Mouse (Mus musculus) large intestine, adult 2 months (tissue): ENCODE results near the gene Lmln. TPM values are rescaled to one million over a fixed set of nuclear protein-coding genes. Genes with fewer than 3 reads are reported as not detected.
"Not testable (repeated sequence)": the region's sequence is repeated elsewhere in the genome, so short reads cannot be mapped to it uniquely, and the experiment has no call there.

Experiments used
- DNase-seq: peaks from one replicate; pipeline ENCODE4 v3.0.0-alpha.2; 2012; ENCODE audit warnings: low read depth, low spot score
- WGBS: fragments of 180-500 bp; shearing (Covaris S2); methylation state at CpG from one replicate; pipeline ENCODE4 v1.1.7; 2018; 5-methylcytosine and 5-hydroxymethylcytosine counted together
- polyA plus RNA-seq: library from polyadenylated mRNA; depleted of rRNA; stranded (reverse); fragments of >200 nt; gene quantifications from 2 replicates; pipeline ENCODE4 v1.2.3, GENCODE M21; 2012; rRNA removed

Lmln gene
- polyA plus RNA-seq, 1 experiment: 1.0 TPM

DNA sequence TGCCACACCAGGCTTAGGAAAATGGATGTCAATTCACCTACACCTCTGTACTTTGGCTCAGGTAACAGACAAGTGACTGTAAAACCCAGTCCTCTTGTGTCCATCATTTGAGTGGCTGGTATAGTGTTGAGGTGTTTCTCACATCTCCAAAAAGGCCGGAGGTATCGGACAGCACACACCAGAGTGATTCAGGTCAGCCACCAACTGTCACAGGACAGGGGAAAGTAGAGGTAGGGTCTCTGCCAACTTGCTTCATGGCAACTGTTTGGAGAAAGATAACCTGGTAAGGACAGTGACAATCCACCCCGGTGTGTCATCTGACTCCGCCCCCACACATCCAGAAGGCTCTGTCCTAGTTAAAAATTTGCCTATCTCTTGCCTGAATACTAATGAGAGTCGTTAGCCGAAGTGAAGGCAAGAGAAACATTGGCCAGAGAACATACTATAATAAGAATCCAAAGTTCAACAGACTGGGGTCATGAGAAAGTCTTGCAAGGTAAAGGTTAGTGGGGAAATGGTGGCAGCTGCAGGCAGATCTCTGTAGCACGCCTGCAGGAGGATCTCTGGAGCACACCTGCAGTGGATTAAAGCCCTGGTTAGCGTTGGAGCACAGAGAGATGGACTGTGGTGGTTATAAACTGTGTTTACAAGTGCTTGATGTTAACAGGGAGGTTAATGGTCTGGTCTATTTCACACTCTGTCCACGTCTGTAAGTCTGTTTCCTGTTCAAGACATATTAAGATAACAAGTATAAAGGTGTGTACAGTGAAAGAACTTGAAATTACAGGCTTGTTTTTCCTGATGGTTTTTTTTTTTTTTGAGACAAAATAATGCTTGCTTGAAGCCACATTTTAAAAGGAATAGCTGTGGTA is 108.6 kb downstream of the Lmln start:
- DNase-seq: no peak
- 35% methylated on average over 9 of the region's 9 CpGs for WGBS

- WGBS: 81% methylated on average over 6 of the region's 6 CpGs
- DNase-seq: no peak
Observed at GRCm38 (mm10) chr16:33171800-33172199, 109.5 kb downstream of the Lmln start.

- no peak for DNase-seq
Observed at GRCm38 (mm10) chr16:33173151-33173550, 110.8 kb downstream of the Lmln start.

DNA sequence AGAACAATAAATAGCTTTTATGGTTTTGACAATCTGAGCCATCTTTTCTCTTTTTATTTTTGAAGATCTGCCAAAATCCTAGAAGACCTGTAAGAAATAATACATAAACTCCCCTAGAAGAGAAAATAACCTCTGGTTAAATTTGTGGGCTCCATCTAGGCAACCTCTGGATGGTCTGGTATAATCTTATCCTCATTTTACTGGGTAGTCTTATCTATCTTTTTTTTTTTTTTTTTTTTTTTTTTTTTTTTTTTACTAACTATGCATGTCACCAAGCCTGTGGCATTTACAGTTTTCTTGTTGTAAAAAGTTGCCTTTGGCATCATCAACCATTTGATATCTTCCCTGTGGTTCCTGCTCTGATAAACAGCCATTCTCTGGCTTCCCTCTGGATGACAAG is 112.4 kb downstream of the Lmln start:
- no peak for DNase-seq

More at GRCm38 (mm10) chr16:33173151-33173550, 110.8 kb downstream of the Lmln start:
- WGBS: 79% methylated on average over 5 of the region's 5 CpGs

DNA sequence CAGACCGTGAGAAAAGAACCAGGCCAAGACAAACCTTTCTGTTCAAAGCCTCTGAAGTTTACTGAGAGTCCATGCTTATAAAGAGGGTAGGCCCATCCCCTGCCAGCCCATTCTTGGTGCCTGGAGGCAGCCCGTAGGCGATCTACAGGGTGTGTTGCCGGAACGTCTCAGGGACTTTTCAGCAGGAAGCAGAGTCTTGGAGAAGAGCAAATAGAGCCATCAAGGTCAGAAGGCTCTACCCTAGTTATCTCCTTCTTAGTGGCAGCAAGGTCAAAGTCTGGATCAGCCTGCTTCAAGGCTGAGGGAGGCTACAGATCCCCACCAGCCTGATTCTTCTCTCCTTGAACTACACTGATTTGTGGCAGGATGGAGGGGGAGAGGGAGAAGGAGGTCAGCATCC is 114.5 kb downstream of the Lmln start:
- 53% methylated on average over 5 of the region's 5 CpGs for WGBS
- not testable (repeated sequence) for DNase-seq

Other genes starting within 250 kb of the Lmln start
- gene Fyttd1, start 185.0 kb upstream of the Lmln start, polyA plus RNA-seq: 4.8 and 5.0 TPM in 2 replicates
- gene Rubcn, start 184.8 kb upstream of the Lmln start, polyA plus RNA-seq: 21.7 and 28.2 TPM in 2 replicates
- 9.1 and 18.5 TPM in 2 replicates for gene Lrch3, start 148.4 kb upstream of the Lmln start, polyA plus RNA-seq
- gene Iqcg, start 6.3 kb upstream of the Lmln start, polyA plus RNA-seq: 0.21 and 0.40 TPM in 2 replicates
- 425 and 427 TPM in 2 replicates for gene Rpl35a, start 6.1 kb upstream of the Lmln start, polyA plus RNA-seq
- gene Osbpl11, start 122.5 kb downstream of the Lmln start, polyA plus RNA-seq: 8.2 and 11.2 TPM in 2 replicates
- 14.5 and 15.2 TPM in 2 replicates for gene Snx4, start 188.9 kb downstream of the Lmln start, polyA plus RNA-seq